Mouse (Mus musculus): ENCODE data around the gene Psma7. TPM values are rescaled to one million over a fixed set of nuclear protein-coding genes. Genes with fewer than 3 reads are reported as not detected.

The Psma7 gene
- 439 and 533 TPM in 2 replicates for total RNA-seq (2015)
- 536 and 608 TPM in 2 replicates for total RNA-seq (2017)

DNA sequence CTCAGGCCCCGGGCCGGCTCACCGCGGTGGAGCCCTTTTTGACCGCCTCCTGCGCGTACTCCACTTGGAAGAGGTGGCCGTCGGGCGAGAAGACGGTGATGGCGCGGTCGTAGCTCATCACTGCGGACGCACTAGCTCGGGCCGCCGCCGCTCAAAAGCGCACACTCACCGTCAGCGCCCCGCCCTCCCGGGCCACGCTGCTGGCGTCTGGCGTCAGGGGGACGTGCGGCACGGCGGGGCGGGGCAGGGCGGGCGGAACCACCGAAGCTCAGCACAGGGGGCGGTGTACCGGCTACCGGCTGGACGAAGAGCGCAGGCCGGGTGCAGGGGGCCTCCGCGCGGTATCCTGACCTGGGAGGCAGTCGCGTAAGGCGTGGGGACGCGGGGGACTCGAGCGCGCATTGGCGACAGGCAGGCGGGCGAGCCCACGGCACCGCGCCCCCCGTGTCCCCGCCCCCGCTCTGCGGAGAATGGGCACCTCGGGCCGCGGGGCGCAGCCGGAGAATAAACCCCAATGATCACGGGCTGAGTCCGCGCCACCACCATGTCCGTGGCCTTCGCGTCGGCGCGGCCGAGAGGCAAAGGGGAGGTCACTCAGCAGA, at the start of gene Psma7, which contains the start of gene Ss18l1:
TSS of gene Psma7 (minus strand) at position 178 of the 602 bp plus-strand sequence.
TSS of gene Ss18l1 (plus strand) at position 254 of the 602 bp plus-strand sequence.
- ATAC-seq (ENCODE audit: poor library complexity, severe bottlenecking): peak; percentile 70

DNA sequence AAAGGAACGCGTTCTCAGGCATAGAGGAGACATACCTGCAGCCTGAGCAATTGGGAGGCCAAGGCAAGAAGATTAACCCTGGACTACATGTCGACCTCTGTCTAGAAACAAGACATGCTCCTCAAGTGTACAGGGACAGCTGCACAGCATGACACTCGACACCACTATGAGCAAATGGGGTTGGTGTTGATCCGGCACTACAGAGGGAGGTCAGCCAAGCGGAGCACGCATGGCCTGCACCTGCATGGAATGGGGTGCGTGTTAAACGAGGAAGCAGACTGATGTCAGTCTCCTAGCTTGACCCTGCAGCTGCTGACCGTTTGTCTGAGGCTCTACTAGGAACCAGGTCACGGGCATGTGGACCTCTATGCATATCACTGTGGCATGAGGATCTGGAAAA, 48.1 kb upstream of the Psma7 start:
- ATAC-seq (ENCODE audit: poor library complexity, severe bottlenecking): no peak

DNA sequence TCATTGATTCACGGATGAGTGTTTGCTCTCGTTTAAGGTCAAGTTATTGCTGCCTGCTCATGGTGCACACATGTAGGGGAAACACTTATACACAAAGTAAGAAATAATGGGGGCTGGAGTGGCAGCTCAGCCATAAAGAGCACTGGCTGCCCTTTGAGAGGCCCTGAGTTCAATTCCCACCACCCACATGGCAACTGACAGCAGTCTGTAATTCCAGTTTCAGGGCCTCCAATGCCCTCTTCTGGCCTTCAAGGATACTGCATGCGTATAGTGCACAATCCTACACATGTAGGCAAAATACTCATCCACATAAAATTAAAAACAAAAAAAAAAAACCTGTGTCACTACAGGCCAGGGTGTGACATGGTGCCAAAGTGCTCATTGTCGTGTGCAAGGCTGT, 45.2 kb upstream of the Psma7 start:
- ATAC-seq (ENCODE audit: poor library complexity, severe bottlenecking): peak; percentile 40; the same call in 1 of the 2 replicates

DNA sequence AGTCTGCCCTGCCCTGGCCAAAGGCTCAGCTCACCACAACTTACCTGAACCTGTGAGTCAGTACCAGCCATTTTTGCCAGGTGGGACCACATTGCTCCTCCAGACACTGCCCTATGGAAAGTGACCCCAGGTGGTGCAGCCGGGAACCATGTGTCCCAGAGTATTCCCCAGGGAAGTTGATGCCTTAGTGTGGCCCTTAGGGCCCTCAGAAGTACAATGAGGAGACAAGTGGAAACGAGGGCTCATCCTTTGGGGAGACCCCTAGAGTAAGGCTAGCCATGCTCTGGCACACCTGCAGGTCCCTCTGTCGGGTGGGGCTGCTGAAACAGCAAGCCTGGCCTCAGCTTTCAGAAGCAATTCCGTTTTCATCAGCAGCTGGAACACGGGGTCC, 44.4 kb upstream of the Psma7 start:
- no peak for ATAC-seq (ENCODE audit: poor library complexity, severe bottlenecking)

DNA sequence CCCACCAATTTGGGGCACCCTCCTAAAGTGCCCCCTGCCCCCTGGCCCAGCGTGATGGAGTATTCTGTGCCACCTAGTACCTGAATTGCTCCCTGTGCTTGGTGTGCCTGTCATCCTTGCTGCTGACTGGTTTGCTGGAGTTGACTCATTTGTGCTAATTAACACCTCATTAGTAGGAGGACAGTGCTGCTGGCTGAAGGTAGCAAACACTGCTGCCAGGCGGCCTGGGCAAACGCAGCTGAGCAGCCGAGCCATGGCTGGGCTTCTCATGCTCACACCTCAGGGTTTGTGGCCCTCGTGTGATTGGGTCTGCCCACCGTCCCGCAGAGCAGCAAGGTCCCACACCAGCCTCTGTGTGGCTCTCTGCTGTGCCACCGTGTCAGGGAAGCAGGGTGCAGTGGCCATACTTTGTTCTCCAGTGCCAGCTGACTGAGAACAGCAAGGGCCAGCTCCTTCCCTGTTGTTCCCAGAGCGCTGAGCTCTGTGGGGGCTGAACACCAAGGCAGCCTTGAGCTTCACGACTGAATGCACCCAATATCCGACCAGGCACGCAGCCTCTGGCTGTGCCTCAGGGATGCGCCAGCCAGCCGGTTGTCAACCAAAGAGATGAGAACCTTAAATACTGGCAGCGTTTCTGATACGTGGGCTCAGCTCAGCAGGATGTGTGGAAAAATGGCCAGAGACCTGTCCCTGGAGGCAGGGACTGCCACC, 43.8 kb upstream of the Psma7 start:
- ATAC-seq (ENCODE audit: poor library complexity, severe bottlenecking): no peak

GRCm38 (mm10) chr2:180084565-180084964, 42.3 kb upstream of the Psma7 start:
- no peak for ATAC-seq (ENCODE audit: poor library complexity, severe bottlenecking)

- no peak for ATAC-seq (ENCODE audit: poor library complexity, severe bottlenecking)
These were observed 40.8 kb upstream of the Psma7 start for GRCm38 (mm10) chr2:180083063-180083462.

DNA sequence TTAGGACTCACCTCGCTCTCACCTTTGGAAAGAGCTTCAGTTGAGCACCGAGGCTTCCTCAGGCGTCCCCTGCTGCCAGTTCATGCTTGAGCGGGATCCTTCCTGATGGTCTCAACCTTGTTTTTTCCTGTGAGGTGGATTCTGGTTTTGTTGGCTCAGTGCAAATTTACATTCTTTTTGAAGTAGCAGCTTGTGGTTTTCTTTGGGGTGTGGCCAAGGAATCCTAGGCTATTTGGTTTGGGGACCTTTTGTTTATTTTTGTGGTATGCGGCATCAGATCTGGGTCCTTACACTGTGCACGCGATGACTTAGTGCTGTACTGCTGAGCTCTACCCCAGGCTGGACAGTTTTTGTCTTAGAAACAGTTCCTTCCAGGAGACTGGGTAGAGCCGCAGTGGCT, 38.4 kb upstream of the Psma7 start:
- no peak for ATAC-seq (ENCODE audit: poor library complexity, severe bottlenecking)

DNA sequence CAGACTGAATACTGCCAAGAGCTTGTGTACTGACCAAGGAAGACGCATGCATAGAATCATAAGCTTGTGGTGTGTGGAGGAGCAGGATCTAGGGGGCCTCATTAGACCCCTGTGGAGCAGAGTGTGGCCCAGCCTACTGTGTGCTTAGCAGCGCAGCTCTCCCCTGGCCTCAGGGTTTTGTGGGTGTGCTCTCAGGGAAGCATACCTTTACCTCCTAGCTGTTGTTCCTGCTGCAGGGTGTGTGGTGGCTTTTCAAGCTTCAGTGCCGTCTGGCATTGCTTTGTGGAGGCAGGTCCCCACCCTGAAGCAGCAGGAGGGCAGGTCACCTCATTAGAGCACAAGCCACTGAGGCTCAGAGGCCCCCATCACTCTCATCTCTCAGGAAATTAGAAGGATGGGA, 35.4 kb upstream of the Psma7 start:
- no peak for ATAC-seq (ENCODE audit: poor library complexity, severe bottlenecking)

- no peak for ATAC-seq (ENCODE audit: poor library complexity, severe bottlenecking)
These were observed 30.7 kb upstream of the Psma7 start for GRCm38 (mm10) chr2:180072886-180073285.

GRCm38 (mm10) chr2:180071671-180072070, 29.4 kb upstream of the Psma7 start:
- no peak for ATAC-seq (ENCODE audit: poor library complexity, severe bottlenecking)

- peak; percentile 96 for ATAC-seq (ENCODE audit: poor library complexity, severe bottlenecking)
These were observed 28.5 kb upstream of the Psma7 start, which contains the start of gene Mtg2 for GRCm38 (mm10) chr2:180070481-180071453. Mtg2 (plus strand) TSS chr2:180070588.

DNA sequence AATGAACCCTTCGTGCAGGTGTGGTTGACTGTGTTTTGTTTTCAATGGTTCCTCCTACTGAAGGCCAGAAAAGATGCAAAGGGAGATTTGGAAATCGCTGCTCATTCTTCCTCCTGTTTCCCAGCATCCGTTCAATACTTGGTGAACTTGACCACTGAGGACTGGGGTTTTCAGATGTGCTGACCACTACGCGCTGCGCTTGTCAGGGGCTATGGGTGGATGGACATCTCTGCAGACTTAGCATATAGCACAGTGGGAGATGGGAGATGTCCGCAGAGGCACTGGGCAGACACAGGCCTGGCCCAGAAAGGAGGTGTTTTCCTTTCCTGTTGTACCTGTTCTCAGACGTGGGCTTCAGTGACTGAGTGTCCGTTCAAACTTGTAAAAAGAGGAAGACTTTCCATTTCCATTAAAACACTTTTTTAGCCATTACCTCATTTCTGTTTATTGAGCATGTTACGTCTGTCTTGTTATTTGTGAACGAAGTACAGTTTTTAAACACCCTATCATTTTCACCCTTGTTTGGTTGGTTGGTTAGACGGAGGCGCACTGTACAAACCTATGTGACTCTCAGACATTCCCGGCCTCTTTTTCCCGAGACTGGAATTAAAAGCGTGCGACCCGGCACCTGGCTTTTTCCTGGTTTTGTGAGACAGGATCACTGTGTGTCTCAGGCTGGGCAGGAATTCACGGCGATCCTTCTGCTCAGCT, 27.7 kb upstream of the Psma7 start:
- peak; percentile 23 for ATAC-seq (ENCODE audit: poor library complexity, severe bottlenecking)

DNA sequence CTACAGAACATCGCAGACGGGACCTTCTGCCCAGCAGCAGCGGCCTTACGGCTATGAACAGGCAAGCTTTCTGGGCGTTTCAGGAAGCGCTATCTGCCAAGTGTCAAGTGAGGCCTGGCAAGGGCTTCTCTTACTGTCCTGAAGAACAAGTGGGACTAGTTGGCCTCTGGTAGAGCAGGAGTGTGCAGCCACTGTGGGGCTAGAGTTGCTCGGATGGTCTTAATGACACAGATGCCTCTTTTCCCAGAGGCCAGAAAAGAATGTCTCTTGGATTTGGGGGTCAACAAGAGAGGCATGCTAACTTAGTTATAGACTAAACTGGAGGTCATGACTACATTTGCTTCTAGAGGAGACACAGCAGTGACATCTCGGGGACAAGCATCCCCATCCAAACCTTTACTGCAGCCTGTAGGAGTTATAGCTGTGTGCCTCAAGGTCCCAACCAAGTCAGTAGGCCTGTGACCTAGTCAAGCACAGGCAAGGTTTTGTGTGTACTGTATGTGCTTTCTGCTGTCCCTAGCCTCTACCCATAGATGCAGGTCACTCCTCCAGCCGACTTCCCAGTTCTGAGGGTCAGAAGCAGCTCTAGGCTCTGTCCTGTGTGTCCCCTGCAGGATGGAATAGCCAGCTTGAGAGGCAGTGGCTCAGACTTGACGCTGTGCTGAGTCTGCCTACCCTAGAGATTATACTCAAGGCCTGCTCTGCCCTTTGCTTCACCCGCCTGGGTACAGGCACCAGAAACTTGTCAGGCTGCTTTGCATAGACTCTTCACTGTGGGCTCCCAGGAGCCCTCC, 21.3 kb upstream of the Psma7 start:
- no peak for ATAC-seq (ENCODE audit: poor library complexity, severe bottlenecking)

DNA sequence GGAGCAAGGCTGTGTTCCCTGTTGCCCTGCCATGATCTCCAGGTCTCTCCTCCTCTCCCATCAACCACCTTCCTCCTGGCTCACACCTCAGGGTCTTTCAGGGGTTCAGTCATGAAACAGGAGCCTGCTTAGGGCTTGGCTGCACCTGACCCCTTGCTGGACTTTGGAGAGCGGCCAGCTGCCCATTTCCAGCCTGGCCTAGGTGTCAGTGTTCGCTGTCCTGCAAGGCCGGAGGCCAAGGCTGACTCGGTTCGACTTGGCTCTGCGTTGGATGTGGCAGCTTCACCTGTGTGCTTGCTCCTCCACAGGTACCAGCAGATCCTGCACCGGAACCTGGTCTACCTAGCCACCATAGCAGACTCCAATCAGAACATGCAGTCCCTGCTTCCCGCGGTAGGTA, 10.8 kb upstream of the Psma7 start:
- ATAC-seq (ENCODE audit: poor library complexity, severe bottlenecking): no peak

- ATAC-seq (ENCODE audit: poor library complexity, severe bottlenecking): no peak
These were observed 9.9 kb upstream of the Psma7 start for GRCm38 (mm10) chr2:180051986-180052733.

DNA sequence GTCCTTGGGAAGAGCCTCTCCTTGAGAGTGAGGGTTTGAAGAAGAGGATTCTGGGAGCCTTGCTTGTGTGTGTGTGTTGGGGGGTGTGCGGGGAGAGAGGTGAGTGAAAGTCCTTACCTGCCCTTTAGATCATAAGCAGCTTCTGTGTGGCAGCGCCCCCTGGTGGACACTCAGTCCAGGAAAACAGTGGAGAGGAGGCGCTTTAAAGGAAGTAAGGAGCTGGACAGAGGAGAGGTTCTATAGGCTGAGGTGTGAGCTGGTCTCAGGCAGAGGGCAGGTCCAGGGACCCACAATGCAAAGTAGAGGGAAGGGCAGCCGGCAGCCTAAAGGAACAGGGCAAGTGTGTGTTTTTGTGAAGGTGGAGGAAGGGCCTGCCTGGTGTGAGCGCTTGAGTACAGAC, 8.8 kb upstream of the Psma7 start:
- peak; percentile 87 for ATAC-seq (ENCODE audit: poor library complexity, severe bottlenecking)

GRCm38 (mm10) chr2:180047980-180048635, 5.9 kb upstream of the Psma7 start:
- ATAC-seq (ENCODE audit: poor library complexity, severe bottlenecking): no peak
